Mouse (Mus musculus) ES-Bruce4 (cell line): ENCODE measurements at regions not wholly inside any gene's neighbourhood (a gene's known extent, or its start where the extent isn't known, plus 50 kb on each side); places are given as distances from the start of the nearest gene placed in this dataset.

Source experiments
- CTCF ChIP-seq: IDR thresholded peaks from one replicate; pipeline ENCODE4 v1.8.1; 2011; ENCODE audit warnings: low read depth, low read length
- POLR2A ChIP-seq: IDR thresholded peaks from one replicate; pipeline ENCODE4 v1.8.1; 2011; ENCODE audit warnings: low read length; ENCODE audit not compliant: insufficient read depth

DNA sequence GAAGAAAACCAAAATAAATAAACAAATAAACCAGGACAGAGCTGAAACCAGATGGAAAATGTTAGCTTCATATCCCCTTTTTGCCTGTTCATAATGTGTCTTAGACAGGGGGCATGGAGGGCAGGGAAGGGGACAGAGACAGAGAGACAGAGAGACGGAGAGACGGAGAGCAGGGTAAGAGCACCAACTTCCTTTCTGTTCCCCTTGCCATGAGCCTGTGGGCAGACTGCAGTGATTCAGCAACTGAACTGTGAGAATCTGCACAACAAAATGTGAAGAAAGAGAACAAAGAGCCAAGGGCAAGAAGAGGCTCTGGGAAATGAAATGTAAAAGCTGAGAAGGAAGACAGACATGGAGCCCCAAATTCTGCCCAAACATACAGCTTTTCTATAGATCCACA lies 161.1 kb downstream of the Cpe start:
- TF ChIP-seq CTCF (no peak), POLR2A (no peak)
